Mouse (Mus musculus) megakaryocyte-erythroid progenitor cell, adult 5 weeks (primary cell): Measurements from ENCODE around the gene Tagln2. TPM values are rescaled to one million over a fixed set of nuclear protein-coding genes. Genes with fewer than 3 reads are reported as not detected.

Experiments
- polyA plus RNA-seq: library from polyadenylated mRNA; stranded (reverse); fragments of >175 nt; gene quantifications from 2 replicates; pipeline ENCODE4 v1.2.3, GENCODE M21; 2012

Gene Tagln2
- polyA plus RNA-seq: 736 and 821 TPM in 2 replicates

GRCm38 (mm10) chr1:172499765-172500441 lies at the start of gene Tagln2:
Gene Tagln2, plus strand, starts transcription at chr1:172500047.

GRCm38 (mm10) chr1:172475054-172475741 lies 24.6 kb upstream of the Tagln2 start, which contains the start of gene Slamf9:
Gene Slamf9, plus strand, starts transcription at chr1:172475358.

GRCm38 (mm10) chr1:172481540-172482280 lies 18.1 kb upstream of the Tagln2 start, which contains the start of gene Igsf9:
Gene Igsf9, plus strand, starts transcription at chr1:172481788.

GRCm38 (mm10) chr1:172520576-172521440 lies 21.0 kb downstream of the Tagln2 start, which contains the start of gene Cfap45:
Gene Cfap45, plus strand, starts transcription at chr1:172520801.

GRCm38 (mm10) chr1:172555638-172556037 lies 55.8 kb downstream of the Tagln2 start, which contains the start of gene Vsig8:
Gene Vsig8, plus strand, starts transcription at chr1:172555938.

Other genes starting within 250 kb of the Tagln2 start
- not detected in 2 replicates for gene Atp1a4, start 241.6 kb upstream of the Tagln2 start, polyA plus RNA-seq
- gene Igsf8, start 238.4 kb upstream of the Tagln2 start, polyA plus RNA-seq: 88.2 and 88.9 TPM in 2 replicates
- not detected in 2 replicates for gene Atp1a2, start 202.0 kb upstream of the Tagln2 start, polyA plus RNA-seq
- 0.06 TPM in 1 of 2 replicates, not detected in the other for gene Kcnj9, start 170.7 kb upstream of the Tagln2 start, polyA plus RNA-seq
- 0.06 and 0.09 TPM in 2 replicates for gene Kcnj10, start 158.8 kb upstream of the Tagln2 start, polyA plus RNA-seq
- gene Pigm, start 123.5 kb upstream of the Tagln2 start, polyA plus RNA-seq: 9.1 and 9.6 TPM in 2 replicates
- not detected in 2 replicates for gene Slamf9, start 24.7 kb upstream of the Tagln2 start, polyA plus RNA-seq
- 1.2 and 1.7 TPM in 2 replicates for gene Igsf9, start 18.3 kb upstream of the Tagln2 start, polyA plus RNA-seq
- 0.12 and 0.32 TPM in 2 replicates for gene Cfap45, start 20.8 kb downstream of the Tagln2 start, polyA plus RNA-seq
- not detected in 2 replicates for gene Vsig8, start 55.9 kb downstream of the Tagln2 start, polyA plus RNA-seq
- gene Slamf8, start 90.5 kb downstream of the Tagln2 start, polyA plus RNA-seq: 0.09 and 0.18 TPM in 2 replicates
- gene Fcrl6, start 102.5 kb downstream of the Tagln2 start, polyA plus RNA-seq: not detected in 2 replicates
- 21.6 and 23.7 TPM in 2 replicates for gene Dusp23, start 132.9 kb downstream of the Tagln2 start, polyA plus RNA-seq
- gene Crp, start 198.0 kb downstream of the Tagln2 start, polyA plus RNA-seq: not detected in 2 replicates